Mouse (Mus musculus) forebrain, embryonic 16.5 days (tissue): ENCODE measurements around the gene Flot1. TPM values are rescaled to one million over a fixed set of nuclear protein-coding genes. Genes with fewer than 3 reads are reported as not detected.

Experiments
- ATAC-seq: fragments of 200-750 bp; cut with Nextera tagmentation; 2 replicates; pipeline ENCODE4 v1.8.0; 2017; ENCODE audit warnings: mild to moderate bottlenecking, moderate library complexity
- H3K27ac ChIP-seq: fragments of 300-500 bp; sonication (generic); 2 replicates; pipeline ENCODE4 v1.5.1; 2014; ENCODE audit warnings: low read length, control low read depth
- H3K27me3 ChIP-seq: fragments of 300-500 bp; sonication (generic); replicated peaks from 2 replicates; pipeline ENCODE4 v1.6.1; 2014; ENCODE audit warnings: low read length; ENCODE audit not compliant: control insufficient read depth, insufficient read depth
- H3K36me3 ChIP-seq: fragments of 300-500 bp; sonication (generic); 2 replicates; pipeline ENCODE4 v1.6.1; 2014; ENCODE audit not compliant: control insufficient read depth, insufficient read depth
- H3K4me1 ChIP-seq: fragments of 300-500 bp; sonication (generic); replicated peaks from 2 replicates; pipeline ENCODE4 v1.6.1; 2014; ENCODE audit warnings: low read length; ENCODE audit not compliant: control insufficient read depth, insufficient read depth
- H3K4me2 ChIP-seq: fragments of 300-500 bp; sonication (generic); 2 replicates; pipeline ENCODE4 v1.6.1; 2014; ENCODE audit warnings: mild to moderate bottlenecking, low read length, control low read depth
- H3K4me3 ChIP-seq: fragments of 300-500 bp; sonication (generic); replicated peaks from 2 replicates; pipeline ENCODE4 v1.5.1; 2014; ENCODE audit warnings: mild to moderate bottlenecking, low read length, control low read depth
- H3K9ac ChIP-seq: fragments of 300-500 bp; sonication (generic); replicated peaks from 2 replicates; pipeline ENCODE4 v1.6.1; 2014; ENCODE audit warnings: low read depth, low read length, control low read depth
- H3K9me3 ChIP-seq: fragments of 300-500 bp; sonication (generic); 2 replicates; pipeline ENCODE4 v1.6.1; 2016; ENCODE audit warnings: low read length; ENCODE audit not compliant: control insufficient read depth
- WGBS: fragments of 180-500 bp; shearing (Covaris S2); extraction: QIAGEN DNeasy Blood & Tissue Kit; methylation state at CpG from one replicate; pipeline ENCODE4 v1.1.7; 2014; 5-methylcytosine and 5-hydroxymethylcytosine counted together
- polyA plus RNA-seq: library from polyadenylated mRNA; unstranded; fragments of >200 nt; fragmentation: Nextera tagmentation; extraction: Ambion mirVana; gene quantifications from 2 replicates; pipeline ENCODE4 v1.2.1, GENCODE M21; 2015

Gene Flot1
- polyA plus RNA-seq, 1 experiment from 2014 or later, result 89.3 TPM

- no peak for ATAC-seq
- H3K4me3 ChIP-seq, result no peak overlapping the region
- 74% methylated on average over 7 of the region's 7 CpGs for WGBS
Observed at GRCm38 (mm10) chr17:35815836-35816235, 7.2 kb upstream of the Flot1 start.

GRCm38 (mm10) chr17:35816686-35817085 lies 6.3 kb upstream of the Flot1 start:
- Histone ChIP-seq H3K4me3 (no peak overlapping the region), H3K9ac (no peak overlapping the region), H3K27ac (no peak overlapping the region), H3K36me3 (no peaks in the 10 kb centered on the region), H3K27me3 (peaks cover 5% of the 10 kb centered on the region; the same call in 1 of the 2 replicates), H3K9me3 (no peaks in the 10 kb centered on the region), H3K4me1 (peaks cover 14% of the 10 kb centered on the region), H3K4me2 (no peak overlapping the region)
- WGBS, result 48% methylated on average over 8 of the region's 14 CpGs
- ATAC-seq, result no peak

More at GRCm38 (mm10) chr17:35815836-35816235, 7.2 kb upstream of the Flot1 start:
- Histone ChIP-seq H3K4me1 (peaks cover 6% of the 10 kb centered on the region; the same call in 1 of the 2 replicates), H3K4me2 (no peak overlapping the region), H3K36me3 (no peaks in the 10 kb centered on the region), H3K9me3 (no peaks in the 10 kb centered on the region), H3K27ac (no peak overlapping the region), H3K9ac (no peak overlapping the region), H3K27me3 (peaks cover 5% of the 10 kb centered on the region; the same call in 1 of the 2 replicates)

- 66% methylated on average over 10 of the region's 10 CpGs for WGBS
- ATAC-seq, result no peak
- H3K4me3 ChIP-seq, result no peak overlapping the region
- no peaks in the 10 kb centered on the region for H3K36me3 ChIP-seq
- peaks cover 5% of the 10 kb centered on the region; the same call in 1 of the 2 replicates for H3K27me3 ChIP-seq
- H3K9ac ChIP-seq, result no peak overlapping the region
- H3K4me1 ChIP-seq, result peaks cover 19% of the 10 kb centered on the region
- no peaks in the 10 kb centered on the region for H3K9me3 ChIP-seq
- no peak overlapping the region for H3K4me2 ChIP-seq
- H3K27ac ChIP-seq, result no peak overlapping the region
Observed at GRCm38 (mm10) chr17:35817226-35817625, 5.8 kb upstream of the Flot1 start.

- Histone ChIP-seq H3K27ac (no peak overlapping the region), H3K4me3 (no peak overlapping the region), H3K36me3 (no peaks in the 10 kb centered on the region), H3K4me2 (no peak overlapping the region), H3K4me1 (peaks cover 27% of the 10 kb centered on the region), H3K27me3 (peaks cover 5% of the 10 kb centered on the region; the same call in 1 of the 2 replicates), H3K9me3 (no peaks in the 10 kb centered on the region), H3K9ac (no peak overlapping the region)
- 82% methylated on average over 5 of the region's 5 CpGs for WGBS
- no peak for ATAC-seq
Observed at GRCm38 (mm10) chr17:35820111-35820510, 2.9 kb upstream of the Flot1 start.

- peak; percentile 29 for ATAC-seq
- under 1% methylated on average over 62 of the region's 62 CpGs for WGBS
- H3K9me3 ChIP-seq, result no peaks in the 10 kb centered on the region
- H3K27ac ChIP-seq, result no peak within 1 kb of the TSS
- peak within 1 kb of the TSS; percentile 88 for H3K4me3 ChIP-seq
- H3K36me3 ChIP-seq, result peaks cover 2% of the 10 kb centered on the region; the same call in 1 of the 2 replicates
- peaks cover 5% of the 10 kb centered on the region; the same call in 1 of the 2 replicates for H3K27me3 ChIP-seq
- H3K4me2 ChIP-seq, result peak within 1 kb of the TSS; percentile 94
- H3K4me1 ChIP-seq, result peaks cover 27% of the 10 kb centered on the region
- H3K9ac ChIP-seq, result peak within 1 kb of the TSS; percentile 79
Observed at GRCm38 (mm10) chr17:35821439-35822430, 1.3 kb upstream of the Flot1 start, which contains the start of gene Ier3. TSS of gene Ier3 (plus strand) at chr17:35821684.

- Histone ChIP-seq H3K27ac (peak overlapping the region; percentile 32), H3K9ac (peak overlapping the region; percentile 79), H3K27me3 (peaks cover 5% of the 10 kb centered on the region; the same call in 1 of the 2 replicates), H3K4me1 (peaks cover 27% of the 10 kb centered on the region), H3K4me3 (peak overlapping the region; percentile 88), H3K36me3 (peaks cover 8% of the 10 kb centered on the region), H3K4me2 (peak overlapping the region; percentile 94), H3K9me3 (no peaks in the 10 kb centered on the region)
- WGBS, result 3% methylated on average over 11 of the region's 11 CpGs
- ATAC-seq, result peak; percentile 1
Observed at GRCm38 (mm10) chr17:35822564-35822963, 466 bp upstream of the Flot1 start.

GRCm38 (mm10) chr17:35824402-35824801 lies 1.4 kb downstream of the Flot1 start:
- H3K4me1 ChIP-seq, result peaks cover 27% of the 10 kb centered on the region
- H3K4me3 ChIP-seq, result no peak overlapping the region
- no peak overlapping the region for H3K27ac ChIP-seq
- no peak for ATAC-seq
- peaks cover 11% of the 10 kb centered on the region for H3K36me3 ChIP-seq
- peaks cover 3% of the 10 kb centered on the region; the same call in 1 of the 2 replicates for H3K27me3 ChIP-seq
- H3K9me3 ChIP-seq, result no peaks in the 10 kb centered on the region
- H3K9ac ChIP-seq, result no peak overlapping the region
- WGBS, result 68% methylated on average over 7 of the region's 7 CpGs
- H3K4me2 ChIP-seq, result no peak overlapping the region; the same call in 1 of the 2 replicates

GRCm38 (mm10) chr17:35825109-35825850 lies 2.2 kb downstream of the Flot1 start:
- H3K36me3 ChIP-seq, result peaks cover 11% of the 10 kb centered on the region
- no peak overlapping the region for H3K4me2 ChIP-seq
- H3K27me3 ChIP-seq, result no peaks in the 10 kb centered on the region
- 91% methylated on average over 13 of the region's 13 CpGs for WGBS
- no peak overlapping the region for H3K9ac ChIP-seq
- no peaks in the 10 kb centered on the region for H3K9me3 ChIP-seq
- H3K4me3 ChIP-seq, result no peak overlapping the region
- H3K27ac ChIP-seq, result no peak overlapping the region
- ATAC-seq, result no peak
- peaks cover 35% of the 10 kb centered on the region for H3K4me1 ChIP-seq

- H3K9me3 ChIP-seq, result no peaks in the 10 kb centered on the region
- H3K4me2 ChIP-seq, result peak overlapping the region; percentile 20
- H3K4me1 ChIP-seq, result peaks cover 31% of the 10 kb centered on the region
- H3K4me3 ChIP-seq, result no peak overlapping the region
- 2% methylated on average over 21 of the region's 21 CpGs for WGBS
- peak; percentile 80 for ATAC-seq
- no peaks in the 10 kb centered on the region for H3K27me3 ChIP-seq
- no peak overlapping the region for H3K9ac ChIP-seq
- no peak overlapping the region for H3K27ac ChIP-seq
- H3K36me3 ChIP-seq, result peaks cover 35% of the 10 kb centered on the region
Observed at GRCm38 (mm10) chr17:35829737-35830136, 6.7 kb downstream of the Flot1 start.
